Mouse (Mus musculus): Measurements from ENCODE around the gene Exosc9. TPM values are rescaled to one million over a fixed set of nuclear protein-coding genes. Genes with fewer than 3 reads are reported as not detected.

Exosc9 gene
- polyA plus RNA-seq, 1 experiment from 2014 or later = 50.4 TPM

Other genes starting within 250 kb of the Exosc9 start
- 323 and 376 TPM in 2 replicates for gene Anxa5, start 76.7 kb upstream of the Exosc9 start, polyA plus RNA-seq (2015; fragmentation: Nextera tagmentation; extraction: Ambion mirVana)
- 1.4 and 2.8 TPM in 2 replicates for gene 1810062G17Rik, start 76.7 kb upstream of the Exosc9 start, polyA plus RNA-seq (2015; fragmentation: Nextera tagmentation; extraction: Ambion mirVana)
- gene Gm11549, start 30.8 kb upstream of the Exosc9 start, polyA plus RNA-seq (2015; fragmentation: Nextera tagmentation; extraction: Ambion mirVana) = 0.13 and 0.30 TPM in 2 replicates
- gene Ccna2, start 19.5 kb downstream of the Exosc9 start, polyA plus RNA-seq (2015; fragmentation: Nextera tagmentation; extraction: Ambion mirVana) = 146 and 152 TPM in 2 replicates
- gene Bbs7, start 60.9 kb downstream of the Exosc9 start, polyA plus RNA-seq (2015; fragmentation: Nextera tagmentation; extraction: Ambion mirVana) = 11.3 and 14.3 TPM in 2 replicates
- gene Trpc3, start 137.6 kb downstream of the Exosc9 start, polyA plus RNA-seq (2015; fragmentation: Nextera tagmentation; extraction: Ambion mirVana) = 3.0 and 4.4 TPM in 2 replicates